15 mouse cellular contexts compared by ENCODE assay signal in the genomic region with DNA sequence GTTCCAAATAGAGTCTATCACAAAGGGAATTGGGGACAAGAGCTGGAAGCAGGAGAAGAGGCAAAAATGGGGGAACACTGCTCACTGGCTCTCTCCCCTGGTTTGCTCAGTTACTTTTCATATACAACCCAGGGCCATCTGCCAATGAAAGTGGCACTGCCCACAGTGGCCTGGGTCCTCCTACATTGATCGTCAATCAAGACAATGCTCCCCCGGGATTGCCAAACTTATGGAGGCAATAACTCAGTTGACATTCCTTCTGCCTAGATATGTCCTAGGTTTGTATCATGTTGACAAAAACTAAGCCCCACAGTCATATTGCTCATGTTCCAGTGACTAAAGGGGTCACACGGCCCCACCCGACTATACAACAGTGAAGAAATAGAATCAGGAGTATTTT.
"Had no signal": no experiment of that assay in that cellular context is flagged by ENCODE, and none has a peak within 500 bp of the region (broad histone marks: within the 10 kb centered on the region; RNA-seq: fewer than 3 reads in every experiment).

No protein-coding gene starts in this region.

- H3K9me3 ChIP-seq: limb, embryonic 15.5 days; megakaryocyte, embryonic 14.5 days; midbrain, embryonic 12.5 days; midbrain, embryonic 15.5 days; neural tube, embryonic 12.5 days had no signal

- H3K9ac ChIP-seq: limb, embryonic 15.5 days; lung, embryonic 14.5 days; midbrain, embryonic 12.5 days; midbrain, embryonic 15.5 days; neural tube, embryonic 12.5 days had no signal

- H3K36me3 ChIP-seq: limb, embryonic 15.5 days; midbrain, embryonic 15.5 days; neural tube, embryonic 12.5 days had no signal

- H3K4me3 ChIP-seq: limb, embryonic 15.5 days; megakaryocyte, embryonic 14.5 days; midbrain, embryonic 12.5 days; midbrain, embryonic 15.5 days; neural tube, embryonic 12.5 days had no signal

- DNase-seq: lung, adult 18-20 months; lung, embryonic 14.5 days; lung, postnatal 10 days; lung, postnatal 36 days; right cerebral cortex, postnatal 14 days; spleen, adult 18-20 months; thymus, adult 18-20 months; thymus, postnatal 14 days; thymus, postnatal 36 days had no signal

- H3K27me3 ChIP-seq: limb, embryonic 15.5 days; midbrain, embryonic 12.5 days; midbrain, embryonic 15.5 days; neural tube, embryonic 12.5 days had no signal

- ATAC-seq: midbrain, embryonic 15.5 days had no signal

- H3K4me2 ChIP-seq: limb, embryonic 15.5 days; lung, embryonic 14.5 days; midbrain, embryonic 12.5 days; midbrain, embryonic 15.5 days; neural tube, embryonic 12.5 days had no signal

- H3K4me1 ChIP-seq: limb, embryonic 15.5 days; midbrain, embryonic 12.5 days; midbrain, embryonic 15.5 days; neural tube, embryonic 12.5 days had no signal

- H3K27ac ChIP-seq: limb, embryonic 15.5 days; macrophage; midbrain, embryonic 12.5 days; midbrain, embryonic 15.5 days; neural tube, embryonic 12.5 days had no signal
